Mouse (Mus musculus) stomach, postnatal 0 days (tissue): Measurements from ENCODE around the gene Rmnd1. TPM values are rescaled to one million over a fixed set of nuclear protein-coding genes. Genes with fewer than 3 reads are reported as not detected.
A peak's percentile ranks its signal among the peaks of the same experiment; 100 is the strongest.

ENCODE experiments used
- ATAC-seq: fragments of 200-750 bp; cut with Nextera tagmentation; 2 replicates; pipeline ENCODE4 v1.8.0; 2017; ENCODE audit not compliant: low FRiP score, low TSS enrichment
- DNase-seq: peaks from one replicate; pipeline ENCODE4 v3.0.0-alpha.2; 2016; ENCODE audit warnings: low spot score
- H3K27ac ChIP-seq: fragments of 300-500 bp; sonication (generic); replicated peaks from 2 replicates; pipeline ENCODE4 v1.5.1; 2014; ENCODE audit warnings: mild to moderate bottlenecking, control low read depth
- H3K27me3 ChIP-seq: fragments of 300-500 bp; sonication (generic); 2 replicates; pipeline ENCODE4 v1.6.1; 2014; ENCODE audit warnings: low read length; ENCODE audit not compliant: control insufficient read depth, insufficient read depth
- H3K36me3 ChIP-seq: fragments of 300-500 bp; sonication (generic); 2 replicates; pipeline ENCODE4 v1.6.1; 2014; ENCODE audit warnings: low read length, mixed read lengths; ENCODE audit not compliant: control insufficient read depth, insufficient read depth
- H3K4me1 ChIP-seq: fragments of 300-500 bp; sonication (generic); replicated peaks from 2 replicates; pipeline ENCODE4 v1.6.1; 2014; ENCODE audit warnings: antibody characterized with exemption; ENCODE audit not compliant: control insufficient read depth, insufficient read depth
- H3K4me2 ChIP-seq: fragments of 300-500 bp; sonication (generic); replicated peaks from 2 replicates; pipeline ENCODE4 v1.6.1; 2014; ENCODE audit warnings: low read depth, mild to moderate bottlenecking, control low read depth, moderate library complexity
- H3K4me3 ChIP-seq: fragments of 300-500 bp; sonication (generic); 2 replicates; pipeline ENCODE4 v1.5.1; 2014; ENCODE audit warnings: low read depth, low read length, control low read depth
- H3K9ac ChIP-seq: fragments of 300-500 bp; sonication (generic); 2 replicates; pipeline ENCODE4 v1.6.1; 2014; ENCODE audit warnings: mild to moderate bottlenecking, low read length, control low read depth, mixed read lengths
- H3K9me3 ChIP-seq: fragments of 300-500 bp; sonication (generic); 2 replicates; pipeline ENCODE4 v1.6.1; 2016; ENCODE audit warnings: low read length; ENCODE audit not compliant: control insufficient read depth
- CTCF ChIP-seq: IDR thresholded peaks from 2 replicates; pipeline ENCODE4 v1.5.1; 2016; ENCODE audit warnings: antibody characterized with exemption, low read depth, mild to moderate bottlenecking, moderate library complexity
- EP300 ChIP-seq: optimal IDR thresholded peaks from 2 replicates; pipeline ENCODE3; 2016; ENCODE audit warnings: antibody characterized with exemption
- WGBS: fragments of 180-500 bp; shearing (Covaris S2); extraction: QIAGEN DNeasy Blood & Tissue Kit; methylation state at CpG from one replicate; pipeline ENCODE4 v1.1.7; 2014; 5-methylcytosine and 5-hydroxymethylcytosine counted together
- polyA plus RNA-seq: library from polyadenylated mRNA; unstranded; fragments of >200 nt; fragmentation: Nextera tagmentation; extraction: Ambion mirVana; gene quantifications from 2 replicates; pipeline ENCODE4 v1.2.1, GENCODE M21; 2015

Gene Rmnd1
- polyA plus RNA-seq, 1 experiment from 2014 or later, result 16.6 TPM

DNA sequence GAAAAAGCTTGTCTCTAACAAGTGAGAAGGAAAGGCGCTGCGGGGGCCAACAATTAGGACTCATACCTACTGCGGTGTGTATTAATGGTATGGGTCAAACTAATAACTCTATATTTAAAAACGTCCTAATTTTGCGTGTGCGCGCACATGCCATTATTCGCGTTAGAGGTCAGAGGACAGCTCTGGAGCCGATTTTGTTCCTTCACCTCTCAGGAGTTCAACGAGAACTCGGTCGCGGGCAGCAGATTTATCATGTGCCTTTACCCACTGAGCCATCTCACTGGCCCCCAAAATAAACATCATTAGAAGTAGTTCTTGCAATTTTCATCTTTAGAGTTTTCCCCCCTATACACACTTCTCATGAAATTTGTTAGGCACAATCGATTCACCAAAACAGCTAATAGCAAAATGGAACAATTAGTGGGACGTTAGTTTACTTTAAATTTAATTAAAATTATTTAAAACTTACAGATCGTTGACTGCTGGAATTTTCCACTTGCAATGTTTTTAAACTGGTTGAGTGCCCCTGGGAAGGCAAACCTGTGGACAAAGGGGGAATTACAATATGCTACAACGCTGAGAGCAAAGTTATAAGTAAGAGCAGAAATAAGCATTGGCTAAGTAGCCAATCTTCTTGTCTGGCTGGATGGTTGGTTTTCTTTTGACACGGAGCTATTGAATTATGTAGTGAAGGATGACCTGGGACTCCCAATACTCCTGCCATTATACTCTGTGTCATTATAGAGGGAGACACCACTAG is 988 bp upstream of the Rmnd1 start:
- WGBS, result 7% methylated on average over 19 of the region's 19 CpGs
- Histone ChIP-seq H3K27me3 (no peaks in the 10 kb centered on the region), H3K9ac (peak overlapping the region; percentile 69), H3K36me3 (no peaks in the 10 kb centered on the region), H3K4me2 (peak overlapping the region; percentile 60), H3K4me3 (peak overlapping the region; percentile 69), H3K27ac (peak overlapping the region; percentile 91), H3K4me1 (no peaks in the 10 kb centered on the region), H3K9me3 (no peaks in the 10 kb centered on the region)
- peak; percentile 50 for TF ChIP-seq CTCF
- no peak for TF ChIP-seq EP300
- no peak for DNase-seq
- ATAC-seq, result no peak

DNA sequence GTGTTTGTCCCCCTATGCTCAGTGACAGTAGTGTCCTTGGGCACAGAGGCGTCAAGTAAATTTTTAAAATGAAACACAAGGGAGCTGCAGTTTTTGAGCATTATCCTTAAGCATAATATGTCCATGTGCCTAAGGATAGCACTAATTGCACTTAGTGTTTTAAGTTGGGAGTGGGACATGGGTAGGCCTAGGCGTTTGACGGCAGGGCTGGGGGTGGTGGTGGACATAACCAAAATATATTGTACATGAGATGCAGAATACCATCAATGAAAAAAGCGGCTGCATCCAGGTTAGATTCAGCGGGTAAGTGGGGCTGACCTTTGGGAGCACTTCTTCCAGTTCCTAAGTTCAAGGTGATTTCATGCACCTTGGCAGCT is 454 bp downstream of the Rmnd1 start:
- peak overlapping the region; percentile 69 for H3K4me3 ChIP-seq
- WGBS, result 8% methylated on average over 5 of the region's 5 CpGs
- H3K9ac ChIP-seq, result peak overlapping the region; percentile 65
- peaks cover 3% of the 10 kb centered on the region; the same call in 1 of the 2 replicates for H3K36me3 ChIP-seq
- TF ChIP-seq EP300 (no peak), CTCF (no peak)
- no peaks in the 10 kb centered on the region for H3K4me1 ChIP-seq
- H3K27me3 ChIP-seq, result no peaks in the 10 kb centered on the region
- peak overlapping the region; percentile 70 for H3K27ac ChIP-seq
- H3K4me2 ChIP-seq, result peak overlapping the region; percentile 77
- ATAC-seq, result no peak; the same call in 1 of the 2 replicates
- no peak for DNase-seq
- H3K9me3 ChIP-seq, result no peaks in the 10 kb centered on the region

DNA sequence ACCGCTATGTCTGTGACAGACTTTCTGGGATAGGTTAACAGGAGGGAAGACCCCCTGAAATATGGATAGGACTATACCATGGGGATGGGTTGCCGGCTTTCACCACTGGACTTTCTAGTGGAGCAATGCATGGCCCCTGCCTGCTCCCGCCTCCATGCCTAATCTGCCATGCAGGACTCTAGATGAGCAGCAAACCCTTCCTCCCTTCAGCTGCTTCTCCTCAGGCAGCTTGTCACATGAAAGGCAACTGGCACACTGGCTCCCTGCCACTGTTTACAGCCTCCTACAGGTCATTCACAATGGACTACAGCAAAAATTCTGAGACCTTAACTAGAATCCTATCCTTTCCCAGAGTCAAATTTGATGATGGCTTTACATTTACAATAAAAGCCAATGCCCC is 1.4 kb downstream of the Rmnd1 start:
- no peak; the same call in 1 of the 2 replicates for TF ChIP-seq CTCF
- TF ChIP-seq EP300, result no peak
- no peaks in the 10 kb centered on the region for H3K4me1 ChIP-seq
- H3K9me3 ChIP-seq, result no peaks in the 10 kb centered on the region
- DNase-seq, result no peak
- H3K4me3 ChIP-seq, result no peak overlapping the region
- H3K4me2 ChIP-seq, result no peak overlapping the region; the same call in 1 of the 2 replicates
- H3K9ac ChIP-seq, result no peak overlapping the region
- WGBS, result 89% methylated on average over 3 of the region's 3 CpGs
- no peak overlapping the region for H3K27ac ChIP-seq
- no peak for ATAC-seq
- peaks cover 3% of the 10 kb centered on the region; the same call in 1 of the 2 replicates for H3K36me3 ChIP-seq
- H3K27me3 ChIP-seq, result no peaks in the 10 kb centered on the region

DNA sequence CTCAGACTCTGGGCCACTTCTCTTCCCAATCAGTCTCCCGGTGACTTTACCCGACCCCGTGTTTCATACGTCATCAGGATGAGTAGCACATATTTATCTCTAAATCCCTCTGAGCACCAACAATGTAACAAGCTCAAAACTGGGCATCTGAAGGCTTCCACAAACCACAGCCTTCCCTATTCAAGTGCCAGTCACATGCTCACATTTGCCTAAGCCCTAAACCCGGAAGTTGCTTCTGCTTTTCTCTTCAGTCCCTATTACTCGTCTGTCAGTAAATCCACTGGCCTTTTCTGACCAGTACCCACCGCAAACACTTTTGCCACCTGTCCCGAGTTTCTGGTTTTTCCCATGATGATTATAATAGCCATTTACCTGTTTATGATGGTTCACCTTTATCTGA is 1.8 kb downstream of the Rmnd1 start:
- Histone ChIP-seq H3K9me3 (no peaks in the 10 kb centered on the region), H3K27me3 (no peaks in the 10 kb centered on the region), H3K9ac (no peak overlapping the region), H3K4me2 (no peak overlapping the region), H3K36me3 (peaks cover 3% of the 10 kb centered on the region), H3K27ac (no peak overlapping the region), H3K4me1 (no peaks in the 10 kb centered on the region), H3K4me3 (no peak overlapping the region)
- TF ChIP-seq CTCF, result no peak
- TF ChIP-seq EP300, result no peak
- ATAC-seq (no peak), DNase-seq (no peak)
- WGBS, result 80% methylated on average over 8 of the region's 8 CpGs

DNA sequence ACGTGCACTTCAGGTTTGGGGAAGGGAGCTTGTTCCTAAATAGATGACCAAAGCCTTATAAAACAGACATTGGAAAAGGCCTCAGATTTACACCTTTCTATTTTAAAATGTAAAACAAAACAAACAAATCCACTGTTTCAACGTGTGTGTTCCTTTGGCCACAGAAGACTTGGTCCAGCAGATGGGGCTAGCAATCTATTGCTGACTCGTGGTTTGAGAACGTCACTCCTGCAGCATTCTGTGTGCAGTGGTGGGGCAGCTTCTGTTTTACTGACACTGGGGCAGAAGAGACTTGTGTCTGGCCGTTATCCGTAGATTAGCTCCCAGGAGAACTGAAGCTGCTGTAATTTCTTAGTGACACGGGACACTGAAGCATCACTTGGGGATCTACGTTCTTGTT is 6.9 kb downstream of the Rmnd1 start:
- Histone ChIP-seq H3K9ac (no peak overlapping the region), H3K36me3 (peaks cover 6% of the 10 kb centered on the region), H3K27me3 (no peaks in the 10 kb centered on the region), H3K27ac (no peak overlapping the region), H3K4me2 (no peak overlapping the region), H3K9me3 (no peaks in the 10 kb centered on the region), H3K4me1 (no peaks in the 10 kb centered on the region), H3K4me3 (no peak overlapping the region)
- ATAC-seq, result no peak
- DNase-seq, result no peak
- TF ChIP-seq CTCF (peak; percentile 61), EP300 (no peak)
- 68% methylated on average over 8 of the region's 8 CpGs for WGBS

DNA sequence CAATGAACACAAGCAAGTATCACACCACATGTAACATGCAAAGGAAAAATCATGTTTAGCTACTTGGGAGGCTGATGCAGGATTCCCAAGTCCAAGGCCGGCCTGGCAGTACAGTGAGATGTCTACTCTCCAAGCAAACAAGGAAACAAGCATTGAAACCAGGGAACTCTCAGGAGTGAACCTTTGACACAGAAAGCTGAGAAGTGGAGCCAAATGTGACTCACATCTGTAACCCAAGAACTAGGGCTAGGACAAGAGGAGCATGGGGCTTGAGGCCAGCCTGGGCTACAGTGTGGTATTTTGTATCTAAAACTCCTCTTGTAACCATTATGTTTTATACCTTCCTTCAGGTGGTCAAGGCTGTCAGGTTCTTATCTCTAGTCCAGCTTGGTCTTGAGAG is 25.0 kb downstream of the Rmnd1 start:
- no peak overlapping the region for H3K27ac ChIP-seq

More for the DNA sequence above, 25.0 kb downstream of the Rmnd1 start:
- 78% methylated on average over 1 of the region's 1 CpGs for WGBS
- ATAC-seq (peak; percentile 78), DNase-seq (no peak)
- Histone ChIP-seq H3K4me3 (no peak overlapping the region), H3K4me2 (no peak overlapping the region), H3K9me3 (no peaks in the 10 kb centered on the region), H3K27me3 (no peaks in the 10 kb centered on the region), H3K36me3 (peaks cover 7% of the 10 kb centered on the region; the same call in 1 of the 2 replicates), H3K4me1 (no peaks in the 10 kb centered on the region), H3K9ac (no peak overlapping the region)
- TF ChIP-seq CTCF (no peak), EP300 (no peak)
